Mouse (Mus musculus): Measurements from ENCODE around the gene Ikzf2.
A peak's percentile ranks its signal among the peaks of the same experiment; 100 is the strongest.

- TF ChIP-seq CTCF (IDR thresholded peaks at IDR 0.05; ENCODE audit: low read depth) = peak; percentile 20; the same call in 1 of the 2 replicates
- TF ChIP-seq EP300 (optimal IDR thresholded peaks at IDR 0.05) = no peak
Measured at GRCm38 (mm10) chr1:69488625-69489024, 198.4 kb downstream of the Ikzf2 start.
